ENCODE assay signal across 22 mouse cellular contexts in genomic region chr11:116575396-116575795, GRCm38 (mm10). TPM values are rescaled to one million over a fixed set of nuclear protein-coding genes. Genes with fewer than 3 reads are reported as not detected.
DNase-seq lines count a peak whose midpoint lies in the region; ATAC-seq lines count a peak whose summit lies in the region.
"Had no signal": no experiment of that assay in that cellular context is flagged by ENCODE, and none has a peak within 500 bp of the region (broad histone marks: within the 10 kb centered on the region; RNA-seq: fewer than 3 reads in every experiment).

No protein-coding gene starts in this region.

- H3K9me3 ChIP-seq in heart, embryonic 13.5 days = no peaks in the 10 kb centered on the region
- no peaks in the 10 kb centered on the region for H3K9me3 ChIP-seq in megakaryocyte, embryonic 14.5 days
- H3K9me3 ChIP-seq: G1E had no signal

- peak overlapping the region; percentile 67 for H3K27ac ChIP-seq in heart, embryonic 13.5 days (replicated peaks)

- H3K4me1 ChIP-seq in heart, embryonic 13.5 days = peaks cover 89% of the 10 kb centered on the region
- peaks cover 99% of the 10 kb centered on the region for H3K4me1 ChIP-seq in megakaryocyte, embryonic 14.5 days

- 0 out of 2 replicates have a peak, but pooled peaks cover 4% of the 10 kb centered on the region for H3K36me3 ChIP-seq in heart, embryonic 13.5 days
- H3K36me3 ChIP-seq in megakaryocyte, embryonic 14.5 days (replicated peaks; ENCODE audit: low read length) = peaks cover 74% of the 10 kb centered on the region

- H3K27me3 ChIP-seq in heart, embryonic 13.5 days (replicated peaks) = no peaks in the 10 kb centered on the region
- H3K27me3 ChIP-seq in megakaryocyte, embryonic 14.5 days (replicated peaks) = peaks cover 21% of the 10 kb centered on the region

- peak overlapping the region; percentile 64 for H3K9ac ChIP-seq in heart, embryonic 13.5 days

- peak overlapping the region; percentile 25 for H3K4me3 ChIP-seq in heart, embryonic 13.5 days
- H3K4me3 ChIP-seq in megakaryocyte, embryonic 14.5 days (replicated peaks) = peak overlapping the region; percentile 71

- 65% methylated on average over 2 of the region's 2 CpGs for WGBS in heart, embryonic 13.5 days

- DNase-seq in heart, adult 8-10 months (ENCODE audit: low spot score) = no peak
- DNase-seq in adrenal gland, postnatal 36 days = peak; percentile 65 to 69
- no peak for DNase-seq in cerebellum, postnatal 36 days
- no peak for DNase-seq in gastrocnemius, postnatal 10 days
- DNase-seq: cerebellum, adult 9-11 months; heart, postnatal 36 days; kidney, adult 18-20 months; kidney, postnatal 25 days; layer of hippocampus, adult 9-11 months; lung, postnatal 10 days; retina, postnatal 1 day; right cerebral cortex, postnatal 4 days; thymus, postnatal 14 days had no signal

- H3K4me2 ChIP-seq in heart, embryonic 13.5 days = peak overlapping the region; percentile 87
- H3K4me2 ChIP-seq: midbrain, embryonic 11.5 days had no signal

- no peak for ATAC-seq in heart, embryonic 13.5 days (ENCODE audit: extremely low read depth, insufficient number of reproducible peaks, low FRiP score, low TSS enrichment)
- no peak for ATAC-seq in megakaryocyte, adult 5-6 weeks (ENCODE audit: poor library complexity, severe bottlenecking)

RNA-seq across cellular contexts. Expression of gene Ube2o, which starts 5.9 kb away (rescaled TPM):
- 7.9 and 8.3 TPM in 2 replicates for polyA plus RNA-seq in heart, embryonic 13.5 days (2015; fragmentation: Nextera tagmentation; extraction: Ambion mirVana)
- total RNA-seq in heart, adult 8-10 months (2022) = 10 to 100 TPM; 27.4 to 33.1 (median 29.8) TPM
- polyA plus RNA-seq in megakaryocyte, embryonic 14.5 days (2012; ENCODE audit: insufficient read depth, low replicate concordance) = 67.5 and 115 TPM in 2 replicates
- 2.9 and 6.6 TPM in 2 replicates for total RNA-seq in megakaryocyte, adult 5-6 weeks (2015)
- total RNA-seq in megakaryocyte, adult 5-6 weeks (2017) = 4.8 and 7.7 TPM in 2 replicates
- total RNA-seq in adrenal gland, postnatal 36 days (2021) = 10 to 100 TPM; 26.6 to 29.3 TPM
- 10 to 100 TPM; 20.7 to 24.9 TPM for total RNA-seq in gastrocnemius, postnatal 10 days (2021)

RNA-seq across cellular contexts. Expression of gene Aanat, which starts 10.8 kb away (rescaled TPM):
- not detected in 2 replicates for polyA plus RNA-seq in heart, embryonic 13.5 days (2015; fragmentation: Nextera tagmentation; extraction: Ambion mirVana)
- total RNA-seq in heart, adult 8-10 months (2022) = not detected
- 0.21 and 2.2 TPM in 2 replicates for polyA plus RNA-seq in megakaryocyte, embryonic 14.5 days (2012; ENCODE audit: insufficient read depth, low replicate concordance)
- not detected in 2 replicates for total RNA-seq in megakaryocyte, adult 5-6 weeks (2015)
- total RNA-seq in megakaryocyte, adult 5-6 weeks (2017) = not detected in 2 replicates
- not detected for total RNA-seq in adrenal gland, postnatal 36 days (2021)
- not detected for total RNA-seq in gastrocnemius, postnatal 10 days (2021)
- total RNA-seq: adrenal gland, adult 18-20 months; G1E; gastrocnemius, postnatal 4 days; heart, postnatal 36 days had no signal
- polyA plus RNA-seq: embryonic facial prominence, embryonic 14.5 days; forebrain, embryonic 11.5 days; G1E; midbrain, embryonic 11.5 days had no signal

RNA-seq across cellular contexts. Expression of gene Sphk1, which starts 44.7 kb away (rescaled TPM):
- polyA plus RNA-seq in heart, embryonic 13.5 days (2015; fragmentation: Nextera tagmentation; extraction: Ambion mirVana) = 2.0 and 2.6 TPM in 2 replicates
- 1 to 10 TPM in 1 of 4 experiments, under 1 TPM in 3; 0.57 to 1.3 (median 0.98) TPM for total RNA-seq in heart, adult 8-10 months (2022)
- polyA plus RNA-seq in megakaryocyte, embryonic 14.5 days (2012; ENCODE audit: insufficient read depth, low replicate concordance) = 0.10 and 3.5 TPM in 2 replicates
- 0.60 and 2.2 TPM in 2 replicates for total RNA-seq in megakaryocyte, adult 5-6 weeks (2015)
- total RNA-seq in megakaryocyte, adult 5-6 weeks (2017) = 1.7 and 2.1 TPM in 2 replicates
- 1 to 10 TPM; 1.7 to 3.4 TPM for total RNA-seq in adrenal gland, postnatal 36 days (2021)
- 1 to 10 TPM; 3.7 to 4.0 TPM for total RNA-seq in gastrocnemius, postnatal 10 days (2021)

RNA-seq across cellular contexts. Expression of gene Rhbdf2, which starts 51.4 kb away (rescaled TPM):
- polyA plus RNA-seq in heart, embryonic 13.5 days (2015; fragmentation: Nextera tagmentation; extraction: Ambion mirVana) = 7.2 and 8.0 TPM in 2 replicates
- total RNA-seq in heart, adult 8-10 months (2022) = 10 to 100 TPM in 3 of 4 experiments, 1 to 10 TPM in 1; 8.7 to 12.6 (median 10.6) TPM
- 22.9 and 66.2 TPM in 2 replicates for polyA plus RNA-seq in megakaryocyte, embryonic 14.5 days (2012; ENCODE audit: insufficient read depth, low replicate concordance)
- total RNA-seq in megakaryocyte, adult 5-6 weeks (2015) = 20.9 and 21.8 TPM in 2 replicates
- total RNA-seq in megakaryocyte, adult 5-6 weeks (2017) = 16.2 TPM in 2 replicates
- 10 to 100 TPM; 12.5 to 17.5 TPM for total RNA-seq in adrenal gland, postnatal 36 days (2021)
- 1 to 10 TPM; 5.2 to 8.4 TPM for total RNA-seq in gastrocnemius, postnatal 10 days (2021)

Comparison
In these comparisons a context has a peak if more than half of its experiments do, and no peak if none do; other contexts are left out.
1. DNase-seq: peak in adrenal gland, postnatal 36 days (2 of 2); none in heart, adult 8-10 months (single experiment), cerebellum, postnatal 36 days (0 of 2) and gastrocnemius, postnatal 10 days (single experiment).